Mouse (Mus musculus) small intestine, adult 2 months (tissue): ENCODE measurements around the gene Gm17359. TPM values are rescaled to one million over a fixed set of nuclear protein-coding genes. Genes with fewer than 3 reads are reported as not detected.
"Not testable (repeated sequence)": the region's sequence is repeated elsewhere in the genome, so short reads cannot be mapped to it uniquely, and the experiment has no call there.

Experiments used
- H3K27ac ChIP-seq: fragments of 200-500 bp; 2 replicates; pipeline ENCODE4 v1.5.1; 2012; ENCODE audit warnings: low read depth, low read length, control low read depth, inconsistent platforms; ENCODE audit not compliant: insufficient read depth
- H3K27me3 ChIP-seq: fragments of 200-500 bp; 2 replicates; pipeline ENCODE4 v1.6.1; 2012; ENCODE audit warnings: mild to moderate bottlenecking, moderate library complexity, low read length, inconsistent platforms; ENCODE audit not compliant: control insufficient read depth, insufficient read depth
- H3K36me3 ChIP-seq: fragments of 200-500 bp; 2 replicates; pipeline ENCODE4 v1.6.1; 2012; ENCODE audit warnings: mild to moderate bottlenecking, low read length, control low read depth, inconsistent platforms; ENCODE audit not compliant: control insufficient read depth, insufficient read depth
- H3K4me1 ChIP-seq: fragments of 200-500 bp; 2 replicates; pipeline ENCODE4 v1.6.1; 2012; ENCODE audit warnings: low read length, inconsistent platforms, mixed read lengths; ENCODE audit not compliant: control insufficient read depth, insufficient read depth, insufficient read length
- H3K4me3 ChIP-seq: fragments of 200-500 bp; 2 replicates; pipeline ENCODE4 v1.5.1; 2012; ENCODE audit warnings: low read depth, mild to moderate bottlenecking, control low read depth, inconsistent platforms, low read length, moderate library complexity
- CTCF ChIP-seq: fragments of 200-500 bp; IDR thresholded peaks from 2 replicates; pipeline ENCODE4 v1.5.1; 2012; ENCODE audit warnings: low read depth, mild to moderate bottlenecking, control low read depth, inconsistent platforms, low read length, moderate library complexity, mixed read lengths; ENCODE audit not compliant: insufficient replicate concordance, insufficient read length; ENCODE audit errors: extremely low read depth
- POLR2A ChIP-seq: fragments of 200-500 bp; IDR thresholded peaks from 2 replicates; pipeline ENCODE4 v1.6.1; 2012; ENCODE audit warnings: low read depth, mild to moderate bottlenecking, control low read depth, inconsistent platforms, low read length, moderate library complexity
- WGBS: fragments of 180-500 bp; shearing (Covaris S2); methylation state at CpG from one replicate; pipeline ENCODE4 v1.1.7; 2018; 5-methylcytosine and 5-hydroxymethylcytosine counted together
- polyA plus RNA-seq: library from polyadenylated mRNA; depleted of rRNA; stranded (reverse); fragments of >200 nt; gene quantifications from 2 replicates; pipeline ENCODE4 v1.2.3, GENCODE M21; 2012

Gm17359 gene
- polyA plus RNA-seq, 1 experiment = not detected

DNA sequence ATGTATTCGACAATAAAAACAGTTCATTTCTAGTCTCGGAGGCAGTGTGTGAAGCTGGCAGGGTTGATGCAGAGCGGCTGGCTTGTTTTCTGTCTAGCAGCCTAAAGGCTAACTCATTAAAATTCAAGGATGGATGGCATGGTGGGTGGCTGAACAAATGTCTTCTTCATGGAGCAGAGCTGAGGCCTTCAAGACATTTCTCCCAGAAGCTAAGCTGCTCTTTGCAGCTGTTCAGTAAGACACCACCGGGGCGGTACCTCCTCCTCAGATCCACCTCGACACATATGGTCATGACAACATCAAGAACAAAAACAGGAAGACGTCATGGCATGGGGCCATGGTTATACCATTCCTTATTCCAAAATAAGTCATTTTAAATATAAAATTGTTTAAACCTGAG, 99.7 kb downstream of the Gm17359 start:
- WGBS = 83% methylated on average over 7 of the region's 7 CpGs
- Histone ChIP-seq H3K4me1 (no peaks in the 10 kb centered on the region), H3K27me3 (no peaks in the 10 kb centered on the region), H3K27ac (no peak overlapping the region), H3K4me3 (no peak overlapping the region), H3K36me3 (no peaks in the 10 kb centered on the region)
- TF ChIP-seq CTCF (no peak), POLR2A (no peak)

DNA sequence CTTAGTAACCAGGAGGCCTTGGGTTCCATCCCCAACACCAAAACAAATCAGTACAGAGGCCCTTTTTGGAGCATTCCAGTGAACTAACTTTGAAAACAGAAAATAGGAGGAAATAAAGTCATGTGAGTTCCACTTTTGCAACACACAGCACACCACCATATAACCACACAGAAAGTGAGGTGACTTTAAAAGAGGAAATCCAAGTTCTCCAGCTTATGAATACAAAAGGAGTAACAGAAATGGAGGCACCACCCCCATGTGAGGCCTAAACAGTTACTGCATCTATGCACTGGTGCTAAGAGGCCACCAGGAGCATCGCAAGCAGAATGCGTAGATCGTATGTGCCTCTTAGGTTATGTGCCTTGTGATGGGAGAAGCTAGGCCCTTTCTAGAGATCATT, 101.8 kb downstream of the Gm17359 start:
- Histone ChIP-seq H3K36me3 (no peaks in the 10 kb centered on the region), H3K27me3 (no peaks in the 10 kb centered on the region), H3K4me3 (no peak overlapping the region), H3K4me1 (no peaks in the 10 kb centered on the region), H3K27ac (no peak overlapping the region)
- WGBS = 98% methylated on average over 3 of the region's 3 CpGs
- TF ChIP-seq POLR2A = no peak
- no peak for TF ChIP-seq CTCF

DNA sequence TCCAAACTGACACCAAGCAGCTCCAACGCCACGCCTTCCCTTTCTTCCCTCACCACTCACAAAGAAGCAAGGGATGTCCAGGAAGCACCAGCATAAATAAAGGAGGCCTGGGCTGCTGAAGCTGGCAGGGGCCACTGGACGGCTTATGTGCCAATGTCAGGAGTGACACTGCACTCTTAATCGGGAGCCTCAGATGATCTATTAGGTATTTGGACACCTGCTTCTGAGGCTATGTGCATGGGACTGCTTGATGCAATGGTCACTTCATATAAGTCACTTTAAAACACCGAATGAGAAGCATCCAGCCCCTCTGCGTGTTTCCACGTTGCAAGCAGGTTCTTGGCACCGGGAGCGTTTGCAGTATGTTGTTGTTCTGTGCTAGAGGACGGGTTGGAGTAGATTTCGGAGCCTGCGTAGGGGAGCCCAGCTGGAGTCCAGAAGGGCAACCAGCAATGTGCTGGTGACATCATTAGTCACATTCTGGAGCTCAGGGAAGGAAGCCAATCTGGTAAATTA, 104.6 kb downstream of the Gm17359 start:
- Histone ChIP-seq H3K4me1 (no peaks in the 10 kb centered on the region), H3K27ac (no peak overlapping the region), H3K27me3 (no peaks in the 10 kb centered on the region), H3K4me3 (no peak overlapping the region), H3K36me3 (no peaks in the 10 kb centered on the region)
- WGBS = 51% methylated on average over 12 of the region's 12 CpGs
- TF ChIP-seq CTCF = no peak
- no peak for TF ChIP-seq POLR2A

DNA sequence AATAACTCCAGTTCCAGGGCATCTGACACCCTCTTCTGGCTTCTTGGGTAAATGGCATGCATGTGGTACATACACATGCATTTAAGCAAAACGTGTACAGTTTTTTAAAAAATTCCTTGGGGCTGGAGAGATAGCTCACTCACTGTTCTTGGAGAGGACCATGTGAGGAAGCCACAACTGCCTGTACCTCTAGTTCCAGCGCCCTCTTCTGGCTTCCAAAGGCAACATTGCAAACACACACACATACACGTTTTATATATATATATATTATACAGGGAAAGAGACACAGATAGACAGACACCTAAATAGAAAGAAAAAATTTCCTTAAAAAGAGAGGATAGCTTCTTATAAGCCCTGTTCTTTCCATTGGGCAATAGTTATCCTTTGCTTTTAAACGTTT, 107.4 kb downstream of the Gm17359 start:
- Histone ChIP-seq H3K27me3 (no peaks in the 10 kb centered on the region), H3K27ac (no peak overlapping the region), H3K4me3 (no peak overlapping the region), H3K36me3 (no peaks in the 10 kb centered on the region), H3K4me1 (no peaks in the 10 kb centered on the region)
- 62% methylated on average over 4 of the region's 4 CpGs for WGBS
- TF ChIP-seq CTCF = no peak
- TF ChIP-seq POLR2A = no peak

DNA sequence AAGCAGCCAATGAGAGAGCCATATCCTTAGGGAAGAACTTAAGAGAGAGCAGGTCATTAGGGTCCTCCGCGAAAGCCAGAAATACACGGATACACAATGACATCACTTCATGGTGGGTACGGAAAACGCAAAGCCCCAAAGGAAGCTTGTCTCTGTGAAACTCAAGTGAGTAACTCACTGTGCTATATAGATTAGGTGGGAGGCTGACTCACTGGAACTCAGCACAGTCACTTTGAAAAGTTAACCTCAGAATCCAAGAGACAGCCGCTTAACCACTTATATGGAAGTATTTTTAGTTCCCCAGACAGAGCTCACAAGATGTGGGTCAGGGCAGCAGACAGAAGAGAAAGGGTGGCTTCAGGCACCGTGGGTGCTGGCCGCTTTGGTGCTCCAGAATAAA, 108.6 kb downstream of the Gm17359 start:
- no peak for TF ChIP-seq CTCF
- TF ChIP-seq POLR2A = no peak
- no peaks in the 10 kb centered on the region for H3K4me1 ChIP-seq
- 75% methylated on average over 8 of the region's 8 CpGs for WGBS

DNA sequence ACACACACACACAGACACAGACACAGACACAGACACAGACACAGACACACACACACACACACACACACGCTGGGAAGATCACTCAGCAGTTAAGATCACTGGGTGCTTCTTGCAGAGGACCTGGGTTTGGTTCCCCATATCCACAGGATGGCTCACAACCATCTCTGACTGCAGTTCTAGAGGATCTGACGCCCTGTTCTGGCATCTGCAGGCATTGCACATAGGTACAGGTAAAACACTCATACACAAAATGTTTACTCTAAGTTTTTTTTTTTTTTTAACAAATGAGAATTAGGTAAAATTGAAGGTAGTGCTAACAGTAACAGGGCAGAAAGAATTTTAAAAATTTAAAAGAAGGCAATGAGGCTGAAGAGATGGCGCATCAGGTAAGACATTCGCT, 109.7 kb downstream of the Gm17359 start:
- Histone ChIP-seq H3K4me1 (no peaks in the 10 kb centered on the region), H3K27me3 (no peaks in the 10 kb centered on the region), H3K4me3 (no peak overlapping the region), H3K27ac (no peak overlapping the region), H3K36me3 (no peaks in the 10 kb centered on the region)
- TF ChIP-seq CTCF = no peak
- no peak for TF ChIP-seq POLR2A
- WGBS = 87% methylated on average over 4 of the region's 4 CpGs

More for the DNA sequence above, 108.6 kb downstream of the Gm17359 start:
- H3K36me3 ChIP-seq = no peaks in the 10 kb centered on the region
- H3K27ac ChIP-seq = no peak overlapping the region
- no peaks in the 10 kb centered on the region for H3K27me3 ChIP-seq
- H3K4me3 ChIP-seq = no peak overlapping the region

DNA sequence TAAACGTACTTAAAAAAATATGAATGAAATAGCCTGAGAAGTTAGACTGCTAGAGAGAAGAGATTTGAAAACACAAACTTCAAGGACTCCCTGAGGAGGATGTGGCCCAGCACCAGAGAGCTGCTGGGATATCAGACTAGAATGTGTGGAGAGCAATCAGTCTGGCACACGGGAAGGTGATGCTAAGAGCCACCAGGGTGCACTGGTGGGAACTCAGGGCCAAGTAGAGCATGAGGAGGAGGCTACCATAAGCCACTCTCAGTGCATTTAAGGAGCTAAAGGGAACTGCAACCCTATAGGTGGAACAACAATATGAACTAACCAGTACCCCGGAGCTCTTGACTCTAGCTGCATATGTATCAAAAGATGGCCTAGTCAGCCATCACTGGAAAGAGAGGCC, 110.2 kb downstream of the Gm17359 start:
- not testable (repeated sequence) for H3K36me3 ChIP-seq, H3K4me3 ChIP-seq, H3K4me1 ChIP-seq, H3K27me3 ChIP-seq, H3K27ac ChIP-seq
- WGBS = 81% methylated on average over 3 of the region's 3 CpGs

DNA sequence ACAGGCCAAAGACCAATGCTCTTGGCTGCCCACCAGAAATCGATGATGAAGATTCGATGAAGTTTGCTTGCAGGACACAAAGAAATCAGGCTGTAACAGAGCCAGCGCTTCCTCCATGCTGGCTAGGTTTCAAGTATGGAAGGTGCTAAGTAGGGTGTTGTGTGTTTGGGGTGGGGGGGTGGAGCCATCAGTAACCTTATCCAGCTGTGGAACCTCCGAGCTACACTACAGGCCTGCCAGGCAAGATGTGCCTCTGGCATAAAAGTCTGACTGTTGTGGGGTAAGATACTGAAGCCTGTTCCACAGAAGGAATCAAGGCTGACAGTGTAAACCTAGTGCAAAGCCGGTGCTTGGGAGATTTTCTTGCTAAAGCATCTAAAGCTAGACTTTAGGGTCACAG, 112.0 kb downstream of the Gm17359 start:
- no peaks in the 10 kb centered on the region for H3K27me3 ChIP-seq
- TF ChIP-seq CTCF (no peak), POLR2A (no peak)
- H3K36me3 ChIP-seq = no peaks in the 10 kb centered on the region
- WGBS = 72% methylated on average over 5 of the region's 5 CpGs
- no peaks in the 10 kb centered on the region for H3K4me1 ChIP-seq
- no peak overlapping the region for H3K27ac ChIP-seq
- H3K4me3 ChIP-seq = no peak overlapping the region
